Comparison of ENCODE assay signal across 8 mouse cellular contexts in genomic region chr17:32075164-32075563, GRCm38 (mm10). TPM values are rescaled to one million over a fixed set of nuclear protein-coding genes. Genes with fewer than 3 reads are reported as not detected.
DNase-seq lines count a peak whose midpoint lies in the region; ATAC-seq lines count a peak whose summit lies in the region.
"Had no signal": no experiment of that assay in that cellular context is flagged by ENCODE, and none has a peak within 500 bp of the region (broad histone marks: within the 10 kb centered on the region; RNA-seq: fewer than 3 reads in every experiment).

No protein-coding gene starts in this region.

- peak; percentile 31 for DNase-seq in urinary bladder, adult 2 months (ENCODE audit: low spot score)
- DNase-seq in urinary bladder, postnatal 10 days (ENCODE audit: low spot score) = no peak
- peak; percentile 73 for DNase-seq in adipocyte (ENCODE audit: low spot score)
- peak; percentile 53 for DNase-seq in forelimb bud, embryonic 11.5 days (ENCODE audit: low read depth, low spot score)
- DNase-seq in right cerebral cortex, postnatal 10 days (ENCODE audit: low spot score in 2 of 2) = peak; percentile 47 to 64

- 8% methylated on average over 2 of the region's 2 CpGs for WGBS in kidney, embryonic 15.5 days
- WGBS in lung, embryonic 16.5 days = 0% methylated on average over 2 of the region's 2 CpGs

- no peaks in the 10 kb centered on the region for H3K36me3 ChIP-seq in kidney, embryonic 15.5 days
- no peaks in the 10 kb centered on the region for H3K36me3 ChIP-seq in lung, embryonic 16.5 days (ENCODE audit: control insufficient read depth, insufficient read depth, low read length)
- H3K36me3 ChIP-seq: heart, embryonic 13.5 days had no signal

- H3K27me3 ChIP-seq in kidney, embryonic 15.5 days = no peaks in the 10 kb centered on the region
- no peaks in the 10 kb centered on the region for H3K27me3 ChIP-seq in lung, embryonic 16.5 days (ENCODE audit: control insufficient read depth, insufficient read depth, low read depth, low read length)

- no peak overlapping the region for H3K4me3 ChIP-seq in kidney, embryonic 15.5 days (replicated peaks)
- no peak overlapping the region for H3K4me3 ChIP-seq in lung, embryonic 16.5 days (ENCODE audit: low read length)
- H3K4me3 ChIP-seq: heart, embryonic 13.5 days had no signal

- H3K9ac ChIP-seq in kidney, embryonic 15.5 days = no peak overlapping the region
- no peak overlapping the region for H3K9ac ChIP-seq in lung, embryonic 16.5 days (ENCODE audit: low read length)
- H3K9ac ChIP-seq: heart, embryonic 13.5 days had no signal

- ATAC-seq in kidney, embryonic 15.5 days (replicated peaks; ENCODE audit: low FRiP score) = peak; percentile 49; the same call in 1 of the 2 replicates
- ATAC-seq in lung, embryonic 16.5 days (ENCODE audit: low read depth) = 0 out of 2 replicates have a peak, but pooled peaks have one; percentile 24

- no peaks in the 10 kb centered on the region for H3K9me3 ChIP-seq in kidney, embryonic 15.5 days (replicated peaks)
- H3K9me3 ChIP-seq in lung, embryonic 16.5 days (ENCODE audit: control insufficient read depth, low read length) = no peaks in the 10 kb centered on the region

- no peak overlapping the region for H3K4me2 ChIP-seq in kidney, embryonic 15.5 days
- H3K4me2 ChIP-seq in lung, embryonic 16.5 days (ENCODE audit: low read depth, low read length) = no peak overlapping the region
- H3K4me2 ChIP-seq: heart, embryonic 13.5 days had no signal

- H3K27ac ChIP-seq in kidney, embryonic 15.5 days = no peak overlapping the region
- H3K27ac ChIP-seq in lung, embryonic 16.5 days (ENCODE audit: low read length) = no peak overlapping the region
- H3K27ac ChIP-seq: heart, embryonic 13.5 days had no signal

- peaks cover 5% of the 10 kb centered on the region; the same call in 1 of the 2 replicates for H3K4me1 ChIP-seq in kidney, embryonic 15.5 days
- no peaks in the 10 kb centered on the region for H3K4me1 ChIP-seq in lung, embryonic 16.5 days (replicated peaks; ENCODE audit: control insufficient read depth, insufficient read depth, low read length)
- H3K4me1 ChIP-seq: heart, embryonic 13.5 days had no signal

RNA-seq across cellular contexts. Expression of gene Hsf2bp, which starts 39.0 kb away (rescaled TPM):
- polyA plus RNA-seq in urinary bladder, adult 2 months (2012; rRNA removed) = 0.91 and 1.7 TPM in 2 replicates
- polyA plus RNA-seq in kidney, embryonic 15.5 days (2015; fragmentation: Nextera tagmentation; extraction: Ambion mirVana) = 0.70 and 0.73 TPM in 2 replicates
- polyA plus RNA-seq in lung, embryonic 16.5 days (2015; fragmentation: Nextera tagmentation; extraction: Ambion mirVana) = 0.57 and 0.87 TPM in 2 replicates

RNA-seq across cellular contexts. Expression of gene Rrp1b, which starts 39.3 kb away (rescaled TPM):
- polyA plus RNA-seq in urinary bladder, adult 2 months (2012; rRNA removed) = 13.2 and 14.4 TPM in 2 replicates
- polyA plus RNA-seq in kidney, embryonic 15.5 days (2015; fragmentation: Nextera tagmentation; extraction: Ambion mirVana) = 71.0 and 73.6 TPM in 2 replicates
- polyA plus RNA-seq in lung, embryonic 16.5 days (2015; fragmentation: Nextera tagmentation; extraction: Ambion mirVana) = 53.4 and 58.5 TPM in 2 replicates
